Mouse (Mus musculus): ENCODE results near the gene Olfr982.

Olfr982 gene

GRCm38 (mm10) chr9:40073529-40073928, at the start of gene Olfr982:
TSS of gene Olfr982 (plus strand) at chr9:40073829.
- DNase-seq = no peak

- DNase-seq = no peak
Measured at GRCm38 (mm10) chr9:40050138-40050537, 23.5 kb upstream of the Olfr982 start.

GRCm38 (mm10) chr9:40093495-40093894, 19.9 kb downstream of the Olfr982 start, which contains the start of gene Olfr983:
TSS of gene Olfr983 (minus strand) at chr9:40093595.
- DNase-seq = no peak

GRCm38 (mm10) chr9:40094769-40095168, 21.1 kb downstream of the Olfr982 start:
- no peak for DNase-seq

GRCm38 (mm10) chr9:40114106-40114505, 40.5 kb downstream of the Olfr982 start, which contains the start of gene Olfr984:
TSS of gene Olfr984 (minus strand) at chr9:40114206.
- DNase-seq = no peak

- peak; percentile 23 to 57 for DNase-seq
Measured at GRCm38 (mm10) chr9:40116645-40117286, 43.1 kb downstream of the Olfr982 start.

GRCm38 (mm10) chr9:40117287-40117659, 43.6 kb downstream of the Olfr982 start:
- DNase-seq = no peak

Data from kidney, postnatal 25 days (tissue).